Mouse (Mus musculus): Measurements from ENCODE around the gene Cks2. TPM values are rescaled to one million over a fixed set of nuclear protein-coding genes. Genes with fewer than 3 reads are reported as not detected.
A peak's percentile ranks its signal among the peaks of the same experiment; 100 is the strongest.

The Cks2 gene
- polyA plus RNA-seq, 1 experiment = 48.0 TPM

GRCm38 (mm10) chr13:51623678-51624077 lies 21.4 kb upstream of the Cks2 start:
- no peak for TF ChIP-seq GATA1 (IDR thresholded peaks at IDR 0.05; ENCODE audit: low read length)

GRCm38 (mm10) chr13:51628273-51628848 lies 16.7 kb upstream of the Cks2 start:
- no peak for TF ChIP-seq GATA1 (IDR thresholded peaks at IDR 0.05; ENCODE audit: low read length)

GRCm38 (mm10) chr13:51631354-51631992 lies 13.6 kb upstream of the Cks2 start:
- TF ChIP-seq GATA1 (IDR thresholded peaks at IDR 0.05; ENCODE audit: low read length) = no peak

DNA sequence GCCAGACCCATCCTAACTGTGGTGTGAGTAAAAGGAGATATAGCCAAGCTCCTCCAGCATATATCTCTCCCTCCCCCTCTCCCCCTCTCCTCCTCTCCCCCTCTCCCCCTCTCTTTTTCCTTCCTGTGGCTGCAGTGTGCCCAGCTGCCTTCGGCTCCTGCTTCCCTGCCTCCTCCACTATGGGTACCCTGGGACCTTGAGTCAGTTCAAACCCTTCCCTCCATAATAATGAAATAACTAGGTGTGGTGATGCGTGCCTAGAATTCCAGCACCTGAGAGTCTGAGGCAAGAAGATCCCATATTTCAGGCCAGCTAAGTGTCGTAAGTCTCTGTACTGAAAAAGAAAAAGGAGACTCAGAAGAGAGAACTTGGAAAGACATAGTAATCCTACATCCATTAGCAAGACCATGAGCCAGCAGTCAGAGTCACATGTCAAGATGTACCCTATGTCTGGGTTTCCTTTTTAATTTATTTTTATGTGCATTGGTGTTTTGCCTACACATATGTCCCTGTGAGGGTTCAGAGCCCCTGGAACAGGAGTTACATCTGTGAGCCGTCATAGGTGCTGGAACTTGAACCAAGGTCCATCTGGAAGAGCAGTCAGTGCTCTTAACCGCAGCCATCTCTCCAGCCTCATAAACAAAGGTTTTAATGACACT lies 12.3 kb upstream of the Cks2 start:
- no peak for TF ChIP-seq GATA1 (IDR thresholded peaks at IDR 0.05; ENCODE audit: low read length)

GRCm38 (mm10) chr13:51638958-51639357 lies 6.1 kb upstream of the Cks2 start:
- no peak for TF ChIP-seq GATA1 (IDR thresholded peaks at IDR 0.05; ENCODE audit: low read length)

DNA sequence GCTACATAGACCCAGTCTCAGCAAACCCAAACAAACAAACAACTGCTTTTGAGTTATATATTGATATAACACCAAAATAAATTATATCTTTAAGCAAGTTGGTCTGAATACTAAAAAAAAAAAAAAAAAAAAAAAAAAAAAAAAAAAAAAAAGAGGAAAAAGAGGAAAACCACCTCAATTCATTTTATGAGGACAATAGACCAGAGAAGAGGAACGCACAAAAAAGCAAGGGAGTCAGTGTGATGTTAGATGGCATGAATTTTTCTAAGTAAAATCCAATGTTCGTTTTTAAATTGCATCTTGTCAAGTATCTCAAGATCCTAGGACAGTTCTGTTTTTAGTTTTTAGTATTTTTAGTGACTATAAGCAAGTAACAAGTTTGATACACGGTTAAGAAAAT lies 3.6 kb upstream of the Cks2 start:
- TF ChIP-seq GATA1 (IDR thresholded peaks at IDR 0.05; ENCODE audit: low read length) = no peak

DNA sequence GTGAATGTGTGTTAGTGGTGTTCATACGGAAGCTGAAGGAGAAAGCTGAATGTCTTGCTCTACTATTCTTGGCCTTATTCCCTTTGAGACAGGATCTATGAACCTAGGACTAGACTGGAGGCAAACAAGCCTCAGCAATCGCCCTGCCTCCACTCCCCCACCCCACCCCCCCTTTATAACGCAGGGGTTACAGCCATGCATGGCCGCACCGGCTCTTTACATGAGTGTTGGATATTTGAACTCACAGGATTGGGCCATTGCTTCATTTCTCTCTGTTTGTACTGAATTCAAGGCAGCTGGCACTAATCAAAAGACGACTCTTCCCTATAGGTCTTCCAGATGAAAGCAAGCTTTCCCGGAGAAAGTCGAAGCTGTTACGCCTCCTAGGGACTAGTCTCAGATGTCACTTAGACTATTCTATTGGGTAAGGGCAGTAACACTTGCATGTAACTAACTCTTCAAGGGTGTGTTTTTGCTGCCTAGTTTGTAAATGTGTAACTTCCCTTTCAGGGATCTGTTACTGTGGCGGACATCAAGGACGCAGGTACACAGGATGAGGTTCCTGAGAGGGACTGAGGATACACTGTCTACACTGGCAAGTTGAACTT lies 2.8 kb upstream of the Cks2 start:
- TF ChIP-seq GATA1 (IDR thresholded peaks at IDR 0.05; ENCODE audit: low read length) = no peak

DNA sequence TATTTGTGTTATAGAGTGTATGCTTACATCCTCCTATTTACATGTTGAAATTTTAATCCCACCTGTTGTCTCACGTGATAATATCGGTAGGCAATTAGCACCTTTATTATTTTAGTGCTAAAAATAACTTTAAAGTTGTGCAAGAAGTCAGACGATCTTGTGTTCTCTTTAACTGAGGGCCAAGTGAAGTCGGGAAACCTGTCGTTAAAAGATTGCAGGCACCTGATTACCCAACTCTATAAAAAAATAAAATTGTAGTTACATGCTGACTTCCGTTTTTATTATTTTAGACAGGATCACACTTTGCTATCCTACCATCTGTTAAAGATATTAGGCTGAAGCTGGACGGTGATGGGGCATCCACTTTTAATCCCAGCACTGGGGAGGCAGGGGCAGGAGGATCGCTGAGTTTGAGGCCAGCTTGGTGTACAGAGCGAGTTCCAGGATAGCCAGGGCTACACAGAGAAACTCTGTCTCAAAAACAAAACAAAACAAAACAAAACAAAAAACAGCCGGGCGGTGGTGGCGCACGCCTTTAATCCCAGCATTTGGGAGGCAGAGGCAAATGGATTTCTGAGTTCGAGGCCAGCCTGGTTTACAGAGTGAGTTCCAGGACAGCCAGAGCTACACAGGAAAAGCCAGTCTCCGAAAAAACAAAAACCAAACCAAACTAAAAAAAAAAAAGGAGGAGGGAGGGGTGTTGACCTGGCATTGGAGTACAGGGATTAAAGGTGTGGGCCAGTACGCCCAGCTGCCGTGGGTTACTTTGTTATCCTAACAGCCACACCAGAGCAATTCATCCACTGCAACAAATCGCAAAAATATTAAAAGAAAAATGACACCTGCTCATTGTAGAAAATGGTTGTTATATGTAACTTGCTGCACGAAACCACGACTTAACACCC lies 856 bp upstream of the Cks2 start:
- no peak for TF ChIP-seq GATA1 (IDR thresholded peaks at IDR 0.05; ENCODE audit: low read length)

GRCm38 (mm10) chr13:51645872-51646271 lies 840 bp downstream of the Cks2 start:
- TF ChIP-seq GATA1 (IDR thresholded peaks at IDR 0.05; ENCODE audit: low read length) = no peak

DNA sequence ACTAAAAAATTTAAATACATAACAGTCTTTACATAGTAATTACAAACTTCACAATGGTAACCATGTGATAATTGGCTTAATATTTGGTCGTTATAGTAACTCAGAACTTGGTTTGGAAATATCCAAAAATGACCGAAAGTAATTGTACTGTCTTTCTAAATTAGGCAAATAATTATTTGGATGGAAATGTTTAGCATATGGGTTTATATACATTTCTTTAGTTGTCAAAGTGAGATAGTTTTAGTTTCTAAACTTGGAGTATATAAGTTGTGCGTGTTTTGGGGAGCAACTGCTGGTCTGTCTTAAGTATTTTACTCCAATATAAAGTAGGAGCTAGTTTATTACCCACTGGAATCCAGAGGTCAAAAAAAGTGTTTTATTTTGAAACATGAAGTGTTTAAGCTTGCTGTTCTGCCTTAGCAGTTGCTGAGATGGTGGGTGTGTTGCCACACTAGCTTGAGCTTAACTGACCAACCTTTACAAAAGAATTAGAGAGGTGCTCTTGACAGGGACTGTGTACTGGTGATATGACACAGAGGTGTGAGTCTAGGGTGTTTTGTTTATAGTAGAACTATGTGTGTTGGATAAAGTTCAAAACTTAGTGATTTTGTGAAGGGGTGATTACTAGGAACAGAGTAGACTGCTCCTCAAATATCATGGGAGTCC lies 1.5 kb downstream of the Cks2 start:
- no peak for TF ChIP-seq GATA1 (IDR thresholded peaks at IDR 0.05; ENCODE audit: low read length)

- TF ChIP-seq GATA1 (IDR thresholded peaks at IDR 0.05; ENCODE audit: low read length) = no peak
Observed at GRCm38 (mm10) chr13:51647770-51648169, 2.7 kb downstream of the Cks2 start.

GRCm38 (mm10) chr13:51648237-51648636 lies 3.2 kb downstream of the Cks2 start:
- TF ChIP-seq GATA1 (IDR thresholded peaks at IDR 0.05; ENCODE audit: low read length) = peak; percentile 57

GRCm38 (mm10) chr13:51649740-51650139 lies 4.7 kb downstream of the Cks2 start:
- TF ChIP-seq GATA1 (IDR thresholded peaks at IDR 0.05; ENCODE audit: low read length) = no peak

DNA sequence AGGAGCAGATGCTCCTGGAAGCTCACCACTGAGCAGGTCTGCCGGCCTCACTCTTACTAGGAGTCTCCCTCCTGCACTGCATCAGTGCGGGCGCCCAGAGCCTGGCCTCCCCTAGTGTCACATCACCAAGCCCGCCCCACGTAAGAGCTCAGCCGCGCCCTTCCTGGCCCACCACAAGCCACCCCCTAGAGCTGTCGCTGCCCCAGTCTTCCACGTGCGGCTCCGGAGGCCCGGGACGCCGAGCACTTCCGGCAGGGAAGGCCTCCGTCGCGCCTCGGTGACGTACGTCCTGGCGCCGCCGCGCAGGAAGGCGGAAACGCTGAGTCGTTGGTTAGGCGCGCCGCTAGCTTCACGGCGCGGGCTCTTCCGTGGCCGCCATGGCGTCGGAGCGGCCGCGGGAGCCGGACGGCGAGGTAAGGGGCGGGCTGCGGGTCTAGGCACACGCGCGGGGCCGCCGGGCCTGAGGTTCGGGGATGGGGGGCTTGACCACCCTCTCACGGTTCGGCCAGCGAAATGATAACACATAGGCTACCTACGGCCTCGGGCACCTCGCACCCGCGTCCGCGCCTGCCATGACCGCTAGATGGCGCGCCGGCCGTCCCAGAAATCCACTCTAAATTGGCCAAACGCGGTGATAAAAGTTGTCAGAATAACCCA lies 6.5 kb downstream of the Cks2 start, which contains the start of gene Secisbp2:
Gene Secisbp2, plus strand, starts transcription at position 290 of the 657 bp plus-strand sequence.
- no peak for TF ChIP-seq GATA1 (IDR thresholded peaks at IDR 0.05; ENCODE audit: low read length)
